Mouse (Mus musculus) liver, embryonic 12.5 days (tissue): Measurements from ENCODE around the gene Map4. TPM values are rescaled to one million over a fixed set of nuclear protein-coding genes. Genes with fewer than 3 reads are reported as not detected.
A peak's percentile ranks its signal among the peaks of the same experiment; 100 is the strongest.

ENCODE experiments used
- ATAC-seq: fragments of 200-750 bp; cut with Nextera tagmentation; 2 replicates; pipeline ENCODE4 v1.8.0; 2017; ENCODE audit warnings: moderate number of reproducible peaks, mild to moderate bottlenecking, moderate library complexity
- H3K27ac ChIP-seq: fragments of 300-500 bp; sonication (generic); 2 replicates; pipeline ENCODE4 v1.5.1; 2016; ENCODE audit warnings: mild to moderate bottlenecking
- H3K27me3 ChIP-seq: fragments of 300-500 bp; sonication (generic); replicated peaks from 2 replicates; pipeline ENCODE4 v1.6.1; 2016; ENCODE audit warnings: mild to moderate bottlenecking, moderate library complexity
- H3K36me3 ChIP-seq: fragments of 300-500 bp; sonication (generic); 2 replicates; pipeline ENCODE4 v1.6.1; 2016; ENCODE audit warnings: mild to moderate bottlenecking, moderate library complexity
- H3K4me1 ChIP-seq: fragments of 300-500 bp; sonication (generic); 2 replicates; pipeline ENCODE4 v1.6.1; 2016
- H3K4me2 ChIP-seq: fragments of 300-500 bp; sonication (generic); 2 replicates; pipeline ENCODE4 v1.6.1; 2016; ENCODE audit warnings: mild to moderate bottlenecking, moderate library complexity
- H3K4me3 ChIP-seq: fragments of 300-500 bp; sonication (generic); 2 replicates; pipeline ENCODE4 v1.5.1; 2016; ENCODE audit warnings: mild to moderate bottlenecking, moderate library complexity
- H3K9ac ChIP-seq: fragments of 300-500 bp; sonication (generic); 2 replicates; pipeline ENCODE4 v1.6.1; 2016; ENCODE audit warnings: mild to moderate bottlenecking, moderate library complexity
- H3K9me3 ChIP-seq: fragments of 300-500 bp; sonication (generic); replicated peaks from 2 replicates; pipeline ENCODE4 v1.6.1; 2016; ENCODE audit warnings: mild to moderate bottlenecking, moderate library complexity
- WGBS: fragments of 180-500 bp; shearing (Covaris S2); methylation state at CpG from one replicate; pipeline ENCODE4 v1.1.7; 2016; ENCODE audit not compliant: insufficient replicate concordance; 5-methylcytosine and 5-hydroxymethylcytosine counted together
- polyA plus RNA-seq: library from polyadenylated mRNA; unstranded; fragments of >200 nt; fragmentation: Nextera tagmentation; extraction: Ambion mirVana; gene quantifications from 2 replicates; pipeline ENCODE4 v1.2.1, GENCODE M21; 2016

Map4 gene
- polyA plus RNA-seq, result 18.6 and 19.1 TPM in 2 replicates

DNA sequence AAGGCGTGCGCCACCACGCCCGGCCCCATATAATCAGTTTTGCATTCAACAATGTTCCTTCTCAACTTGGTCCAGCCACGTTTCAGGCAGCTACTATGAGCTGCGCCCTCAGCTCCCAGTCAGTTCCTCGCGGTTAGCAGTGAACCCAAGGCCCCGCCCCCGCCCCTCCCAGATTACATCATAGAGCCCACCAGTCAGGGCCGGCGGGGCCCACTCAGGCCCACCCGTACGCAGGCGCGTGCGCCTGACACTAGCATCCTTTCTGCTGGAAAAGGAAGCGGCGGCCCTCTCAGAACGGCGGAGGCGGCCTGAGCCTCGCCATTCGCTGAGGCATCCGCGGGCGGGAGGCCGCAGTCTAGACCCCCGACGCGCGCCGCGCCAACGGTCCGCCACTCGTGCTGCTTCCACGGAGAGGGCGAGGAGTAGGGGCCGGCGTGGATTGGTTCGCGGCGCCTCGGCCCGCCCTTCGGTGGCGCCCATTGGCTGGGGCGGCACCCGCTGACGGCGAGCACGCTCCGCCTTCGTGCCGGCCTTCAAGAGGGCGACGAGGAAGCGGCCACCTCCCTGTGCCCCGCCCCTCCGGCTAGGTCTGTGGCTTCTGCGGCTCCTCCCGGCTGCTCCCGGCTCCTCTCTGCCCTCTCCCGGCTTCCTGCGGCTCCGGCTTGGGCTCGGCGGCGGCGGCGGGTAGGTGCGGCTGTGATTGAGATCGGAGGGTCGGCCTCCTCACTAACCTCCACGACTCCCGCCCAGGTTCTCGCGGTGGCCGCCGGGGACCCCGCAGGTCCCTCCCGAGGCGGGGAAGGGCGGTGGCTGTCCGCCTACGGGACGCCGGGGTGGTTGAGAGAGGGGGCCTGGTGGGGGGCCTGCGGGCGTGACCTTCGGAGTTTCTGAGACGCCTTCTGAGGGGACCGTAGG is at the start of gene Map4:
Gene Map4 (plus strand): TSS at position 204 of the 915 bp plus-strand sequence.
- Histone ChIP-seq H3K4me2 (peak within 1 kb of the TSS; percentile 98), H3K4me1 (peaks cover 34% of the 10 kb centered on the region), H3K27me3 (peaks cover 19% of the 10 kb centered on the region), H3K27ac (peak within 1 kb of the TSS; percentile 88), H3K36me3 (no peaks in the 10 kb centered on the region), H3K9ac (peak within 1 kb of the TSS; percentile 80), H3K4me3 (peak within 1 kb of the TSS; percentile 75), H3K9me3 (no peaks in the 10 kb centered on the region)
- peak; percentile 98 for ATAC-seq
- under 1% methylated on average over 94 of the region's 94 CpGs for WGBS

DNA sequence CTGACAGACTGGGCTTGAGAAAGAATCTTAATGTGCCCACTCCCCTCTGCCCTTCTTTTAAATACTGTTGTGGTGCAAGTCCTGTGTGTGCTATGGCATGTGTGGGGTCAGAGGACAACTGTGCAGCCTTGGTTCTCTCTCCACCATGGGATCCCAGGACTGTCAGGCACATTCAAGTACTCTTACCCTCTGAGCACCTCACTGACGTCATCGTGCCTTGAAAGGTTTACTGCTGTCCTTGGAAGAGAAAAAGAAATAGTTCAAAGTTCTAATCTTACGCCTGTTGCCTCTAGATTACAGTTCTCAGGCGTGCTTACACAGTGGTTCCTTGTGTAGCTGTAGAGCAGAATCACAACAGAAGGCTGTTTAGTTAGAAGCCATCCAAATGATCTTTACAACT is 45.0 kb upstream of the Map4 start:
- peaks cover 10% of the 10 kb centered on the region for H3K4me1 ChIP-seq
- no peaks in the 10 kb centered on the region for H3K27me3 ChIP-seq
- H3K4me3 ChIP-seq, result no peak overlapping the region
- 70% methylated on average over 4 of the region's 4 CpGs for WGBS
- ATAC-seq, result no peak
- peaks cover 100% of the 10 kb centered on the region for H3K36me3 ChIP-seq
- no peak overlapping the region for H3K4me2 ChIP-seq
- no peak overlapping the region for H3K9ac ChIP-seq
- H3K9me3 ChIP-seq, result no peaks in the 10 kb centered on the region
- no peak overlapping the region for H3K27ac ChIP-seq

DNA sequence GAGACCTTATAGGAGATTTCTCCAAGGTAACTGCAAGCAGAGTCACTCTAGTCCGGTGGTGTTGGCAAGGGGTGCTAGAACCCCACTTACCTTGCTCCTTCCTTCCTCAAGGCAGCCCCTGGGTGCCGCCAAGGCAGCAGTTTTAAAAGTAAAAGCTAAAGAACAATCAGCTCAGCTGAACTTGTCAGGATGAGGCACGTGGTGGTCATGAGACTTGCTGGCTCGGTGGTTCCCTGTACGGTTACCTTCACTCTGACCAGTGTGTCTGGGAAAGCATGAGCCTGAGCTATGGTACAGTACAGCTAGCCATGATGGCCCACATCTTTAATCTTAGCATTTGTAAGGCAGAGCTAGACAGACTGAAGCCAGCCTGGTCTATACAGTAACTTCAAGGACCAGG is 43.9 kb upstream of the Map4 start:
- Histone ChIP-seq H3K9ac (no peak overlapping the region), H3K36me3 (peaks cover 100% of the 10 kb centered on the region), H3K4me3 (no peak overlapping the region), H3K27ac (no peak overlapping the region), H3K4me2 (no peak overlapping the region), H3K4me1 (peaks cover 5% of the 10 kb centered on the region; the same call in 1 of the 2 replicates), H3K9me3 (no peaks in the 10 kb centered on the region), H3K27me3 (no peaks in the 10 kb centered on the region)
- WGBS, result 86% methylated on average over 5 of the region's 5 CpGs
- ATAC-seq, result no peak

DNA sequence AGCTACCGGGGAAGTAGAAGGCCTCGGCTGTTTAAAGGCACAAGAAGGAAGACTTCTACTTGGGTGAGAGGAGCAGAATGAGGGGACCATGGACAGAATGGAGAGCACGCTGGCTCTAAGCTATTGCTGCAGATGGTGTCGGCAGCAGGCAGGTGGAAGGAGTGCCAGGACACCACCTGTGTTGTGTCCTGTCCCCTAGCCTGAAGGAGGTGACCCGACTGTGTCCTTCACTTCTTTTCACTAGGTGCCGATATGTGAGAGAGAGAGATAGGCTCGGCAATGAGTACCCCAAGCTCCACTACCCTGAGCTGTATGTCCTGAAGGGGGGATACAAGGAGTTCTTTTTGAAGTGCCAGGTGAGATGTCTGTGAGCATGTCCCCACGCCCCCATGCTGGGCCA is 39.8 kb upstream of the Map4 start:
- H3K9ac ChIP-seq, result no peak overlapping the region
- no peak for ATAC-seq
- no peak overlapping the region for H3K27ac ChIP-seq
- 89% methylated on average over 8 of the region's 8 CpGs for WGBS
- peaks cover 4% of the 10 kb centered on the region; the same call in 1 of the 2 replicates for H3K4me1 ChIP-seq
- H3K36me3 ChIP-seq, result peaks cover 96% of the 10 kb centered on the region
- no peak overlapping the region for H3K4me3 ChIP-seq
- H3K27me3 ChIP-seq, result no peaks in the 10 kb centered on the region
- no peaks in the 10 kb centered on the region for H3K9me3 ChIP-seq
- no peak overlapping the region for H3K4me2 ChIP-seq

DNA sequence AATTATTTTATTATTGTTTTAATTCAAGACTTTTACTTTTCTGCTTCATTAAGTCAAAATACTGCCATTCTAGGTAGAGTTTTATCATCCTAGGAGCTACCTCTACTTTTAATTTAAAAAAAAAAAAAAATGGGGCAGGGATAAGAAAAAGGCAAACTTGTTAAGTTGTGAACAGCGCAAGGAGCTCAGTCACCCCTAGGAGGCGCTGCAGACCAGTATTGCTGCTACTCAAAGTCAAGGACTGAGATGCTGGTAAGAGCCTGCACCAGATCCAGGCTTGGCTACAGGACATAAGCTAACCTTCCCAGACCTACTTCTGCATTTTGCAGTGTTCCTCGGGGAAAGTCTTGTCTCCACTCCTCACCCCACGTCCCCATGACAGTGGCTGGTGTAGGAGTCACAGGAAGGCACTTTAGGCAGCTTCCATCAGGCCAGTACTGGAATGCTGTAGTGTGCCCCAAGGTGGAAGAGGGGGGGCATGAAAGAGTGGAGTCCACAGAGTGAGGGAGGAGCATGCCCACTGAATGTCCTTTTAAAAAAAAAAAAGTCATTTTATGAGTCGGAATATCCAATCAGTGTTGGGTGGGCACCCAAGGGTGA is 38.5 kb upstream of the Map4 start:
- peaks cover 15% of the 10 kb centered on the region; the same call in 1 of the 2 replicates for H3K4me1 ChIP-seq
- no peaks in the 10 kb centered on the region for H3K27me3 ChIP-seq
- H3K4me2 ChIP-seq, result no peak overlapping the region
- no peak overlapping the region for H3K4me3 ChIP-seq
- H3K9me3 ChIP-seq, result no peaks in the 10 kb centered on the region
- no peak overlapping the region for H3K9ac ChIP-seq
- WGBS, result 66% methylated on average over 5 of the region's 5 CpGs
- peaks cover 89% of the 10 kb centered on the region for H3K36me3 ChIP-seq
- H3K27ac ChIP-seq, result no peak overlapping the region
- no peak for ATAC-seq

DNA sequence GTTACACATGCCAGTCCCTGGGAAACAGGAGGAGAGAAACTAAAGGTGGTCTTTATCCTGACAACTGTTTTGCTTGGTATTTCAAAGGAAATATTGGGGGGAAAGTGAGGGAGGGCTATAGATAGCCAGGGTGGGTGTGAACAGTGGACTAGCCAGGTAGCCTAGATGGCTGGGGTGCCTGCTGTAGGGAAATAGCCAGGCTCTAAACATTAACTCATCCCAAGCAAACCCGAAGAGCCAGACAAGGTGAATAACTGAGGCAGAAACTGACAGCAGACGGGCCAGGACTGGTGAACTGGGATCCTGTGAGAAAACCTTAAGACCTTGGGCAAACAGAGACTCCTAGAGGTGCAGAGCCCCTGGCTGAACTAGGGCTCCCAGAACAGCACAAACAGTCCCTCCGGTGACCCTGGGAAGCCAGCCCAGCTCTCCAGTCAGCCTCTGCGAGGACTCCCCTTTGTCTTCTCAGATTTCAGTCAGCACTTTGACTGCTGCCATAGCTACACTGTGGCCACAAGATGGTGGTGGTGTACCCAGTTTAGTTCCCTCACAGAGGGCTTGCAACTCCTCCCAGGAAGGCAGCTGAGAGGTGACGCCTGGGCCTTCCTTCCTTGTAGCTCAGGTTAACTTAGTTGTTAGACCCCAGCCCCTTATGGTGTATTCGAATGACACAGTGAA is 36.7 kb upstream of the Map4 start:
- H3K4me3 ChIP-seq, result no peak overlapping the region
- no peaks in the 10 kb centered on the region for H3K27me3 ChIP-seq
- H3K9ac ChIP-seq, result no peak overlapping the region
- peaks cover 71% of the 10 kb centered on the region for H3K36me3 ChIP-seq
- H3K27ac ChIP-seq, result peak overlapping the region; percentile 64; the same call in 1 of the 2 replicates
- whole genome bisulfite sequencing, result 47% methylated on average over 6 of the region's 6 CpGs
- H3K9me3 ChIP-seq, result no peaks in the 10 kb centered on the region
- H3K4me1 ChIP-seq, result peaks cover 18% of the 10 kb centered on the region
- peak; percentile 60 for ATAC-seq
- no peak overlapping the region for H3K4me2 ChIP-seq

DNA sequence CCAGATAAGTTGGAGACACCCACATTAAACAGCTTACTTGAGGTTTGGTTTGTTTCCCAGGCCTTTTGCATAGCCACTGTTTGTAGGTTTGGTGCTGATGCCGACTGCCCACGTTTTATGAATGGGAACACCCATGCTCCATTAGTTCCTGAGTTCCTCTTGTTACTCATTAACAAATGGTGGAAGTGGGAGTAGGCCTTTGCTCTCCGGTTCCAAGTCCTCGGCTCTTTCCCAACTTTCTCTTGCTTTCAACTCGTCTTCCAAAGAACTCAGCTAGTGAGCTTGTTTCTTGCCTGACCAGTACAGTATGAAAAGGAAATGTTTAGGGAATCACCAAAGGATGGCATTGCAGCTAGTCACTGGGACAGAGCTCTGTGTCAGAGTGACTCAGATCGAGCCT is 35.7 kb upstream of the Map4 start:
- H3K4me1 ChIP-seq, result peaks cover 23% of the 10 kb centered on the region
- H3K4me3 ChIP-seq, result no peak overlapping the region
- peaks cover 60% of the 10 kb centered on the region for H3K36me3 ChIP-seq
- no peak for ATAC-seq
- WGBS, result 65% methylated on average over 6 of the region's 6 CpGs
- peak overlapping the region; percentile 53; the same call in 1 of the 2 replicates for H3K27ac ChIP-seq
- no peak overlapping the region for H3K9ac ChIP-seq
- no peaks in the 10 kb centered on the region for H3K9me3 ChIP-seq
- H3K27me3 ChIP-seq, result no peaks in the 10 kb centered on the region
- H3K4me2 ChIP-seq, result no peak overlapping the region

DNA sequence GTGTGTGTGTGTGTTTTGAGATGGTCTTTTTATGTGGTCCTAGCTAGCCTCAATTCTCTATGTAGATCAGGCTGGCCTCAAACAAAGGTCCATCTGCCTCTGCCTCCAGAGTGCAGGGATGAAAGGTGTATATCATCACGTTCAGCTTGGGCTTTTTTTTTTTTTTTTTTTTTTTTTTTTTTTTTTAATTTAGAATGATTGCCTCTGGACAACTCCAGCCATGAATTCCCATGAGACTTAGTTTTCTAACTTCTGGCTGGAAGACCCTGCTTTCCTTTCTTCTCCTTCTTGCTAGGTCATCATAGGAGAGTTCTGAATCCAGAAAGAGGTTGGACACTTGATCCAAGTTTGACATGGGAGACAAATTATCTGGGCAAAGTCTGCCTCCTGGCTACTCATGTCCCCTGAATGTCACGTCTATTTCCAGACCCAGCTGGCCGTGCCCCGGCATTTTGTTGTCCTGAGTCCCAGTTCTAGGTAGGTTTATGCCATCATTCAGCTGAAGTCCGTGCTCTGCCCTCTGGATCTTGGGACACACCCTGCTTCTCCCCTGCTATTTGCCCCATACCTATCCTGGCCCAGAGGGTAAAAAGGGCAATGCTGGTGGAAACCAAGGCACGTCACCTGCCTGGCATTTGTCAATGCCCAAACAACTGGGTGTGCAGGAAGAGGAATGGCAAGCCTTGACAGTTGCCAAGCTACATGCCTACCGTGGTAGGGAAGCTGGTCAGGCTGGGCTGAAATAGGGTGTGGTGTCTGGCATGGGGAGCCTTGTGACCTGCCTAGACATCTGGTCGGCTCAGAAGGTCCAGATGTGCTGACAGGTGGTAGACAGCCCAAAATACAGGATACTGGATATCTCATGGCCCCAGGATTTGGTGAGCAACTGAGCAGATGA is 34.8 kb upstream of the Map4 start:
- Histone ChIP-seq H3K9ac (no peak overlapping the region), H3K9me3 (no peaks in the 10 kb centered on the region), H3K4me1 (peaks cover 23% of the 10 kb centered on the region), H3K27ac (peak overlapping the region; percentile 53; the same call in 1 of the 2 replicates), H3K4me3 (no peak overlapping the region), H3K36me3 (peaks cover 51% of the 10 kb centered on the region), H3K4me2 (no peak overlapping the region), H3K27me3 (no peaks in the 10 kb centered on the region)
- no peak for ATAC-seq
- 76% methylated on average over 8 of the region's 8 CpGs for WGBS

DNA sequence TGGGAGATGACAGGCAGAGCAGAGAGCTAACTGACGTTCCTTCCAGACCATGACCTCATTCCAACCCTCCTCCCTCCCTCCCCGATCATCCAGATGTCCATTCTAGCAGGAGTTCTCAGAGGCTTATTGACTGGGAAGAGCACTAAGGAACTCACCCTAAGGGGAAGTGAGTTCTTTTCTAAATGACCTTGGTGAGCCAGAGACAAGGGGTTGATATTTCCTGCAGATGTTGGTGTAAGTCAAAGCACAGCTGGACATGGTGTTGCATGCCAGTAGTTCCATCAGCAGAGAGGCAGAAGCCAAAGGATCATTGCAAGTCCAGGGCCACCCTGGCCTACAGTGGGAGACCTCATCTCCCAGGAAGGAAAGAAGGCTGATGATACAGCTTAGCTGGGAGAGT is 33.2 kb upstream of the Map4 start:
- no peak overlapping the region for H3K4me2 ChIP-seq
- H3K27ac ChIP-seq, result no peak overlapping the region
- H3K9ac ChIP-seq, result no peak overlapping the region
- no peaks in the 10 kb centered on the region for H3K27me3 ChIP-seq
- no peak overlapping the region for H3K4me3 ChIP-seq
- ATAC-seq, result no peak
- no peaks in the 10 kb centered on the region for H3K9me3 ChIP-seq
- WGBS, result 45% methylated on average over 2 of the region's 2 CpGs
- H3K4me1 ChIP-seq, result peaks cover 23% of the 10 kb centered on the region
- peaks cover 37% of the 10 kb centered on the region for H3K36me3 ChIP-seq

DNA sequence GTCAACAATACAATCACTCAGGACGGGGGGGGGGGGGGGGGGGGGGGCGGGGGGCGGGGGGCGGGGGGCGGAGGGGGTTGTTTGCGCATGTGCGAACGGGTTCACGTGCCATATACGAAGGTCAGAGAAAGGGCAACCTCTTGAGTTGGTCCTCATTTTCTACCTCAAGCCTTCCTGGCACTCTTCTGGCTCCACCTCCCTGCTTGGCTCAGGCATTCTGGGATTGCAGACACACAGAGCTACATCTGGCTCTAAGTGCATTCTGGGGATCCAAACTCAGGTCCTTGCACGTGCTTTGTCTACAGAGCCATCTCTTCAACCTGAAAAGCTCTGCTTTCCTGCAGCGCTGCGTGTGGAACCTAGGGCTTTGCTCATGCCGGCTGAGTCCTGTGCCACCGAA is 31.9 kb upstream of the Map4 start:
- Histone ChIP-seq H3K27me3 (no peaks in the 10 kb centered on the region), H3K9ac (no peak overlapping the region), H3K9me3 (no peaks in the 10 kb centered on the region), H3K4me1 (peaks cover 21% of the 10 kb centered on the region), H3K4me2 (no peak overlapping the region), H3K4me3 (no peak overlapping the region), H3K36me3 (peaks cover 23% of the 10 kb centered on the region), H3K27ac (0 out of 2 replicates have a peak overlapping the region, but pooled peaks have one; percentile 25)
- ATAC-seq, result no peak
- WGBS, result 43% methylated on average over 12 of the region's 15 CpGs

DNA sequence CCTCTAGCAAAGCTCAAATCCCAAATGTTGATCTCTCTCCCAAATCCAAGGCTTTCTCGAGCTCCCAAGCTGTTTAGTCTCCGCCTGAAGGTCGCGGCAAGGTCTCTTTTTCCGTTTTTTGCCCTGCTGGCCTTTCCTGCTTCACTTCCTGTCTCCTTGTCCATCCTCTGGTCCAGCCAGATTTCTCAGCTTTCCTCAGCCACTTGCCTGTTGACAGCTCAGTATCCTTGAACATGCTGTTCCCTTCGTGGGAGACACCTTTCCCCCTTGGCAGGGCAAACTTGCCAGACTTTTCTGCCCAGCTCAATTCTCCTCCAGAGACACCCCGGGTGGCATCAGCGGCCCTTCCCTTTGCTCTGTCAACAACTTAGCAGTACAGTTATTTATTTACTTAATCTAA is 31.5 kb upstream of the Map4 start:
- Histone ChIP-seq H3K4me3 (no peak overlapping the region), H3K27me3 (no peaks in the 10 kb centered on the region), H3K4me1 (peaks cover 18% of the 10 kb centered on the region; the same call in 1 of the 2 replicates), H3K4me2 (no peak overlapping the region), H3K9me3 (no peaks in the 10 kb centered on the region), H3K27ac (0 out of 2 replicates have a peak overlapping the region, but pooled peaks have one; percentile 25), H3K36me3 (peaks cover 19% of the 10 kb centered on the region), H3K9ac (no peak overlapping the region)
- ATAC-seq, result no peak
- 45% methylated on average over 8 of the region's 8 CpGs for WGBS
